Mouse (Mus musculus): ENCODE measurements around the gene Rnaseh2b. TPM values are rescaled to one million over a fixed set of nuclear protein-coding genes. Genes with fewer than 3 reads are reported as not detected.

The Rnaseh2b gene
- polyA plus RNA-seq, 1 experiment: 57.3 TPM

GRCm38 (mm10) chr14:62350890-62351289, 58.5 kb downstream of the Rnaseh2b start:
- H3K4me3 ChIP-seq (replicated peaks; ENCODE audit: control insufficient read depth, low read depth, low read length): no peak overlapping the region
- WGBS: 95% methylated on average over 3 of the region's 3 CpGs
- H3K4me1 ChIP-seq (ENCODE audit: control insufficient read depth, insufficient read depth, low read length): peaks cover 3% of the 10 kb centered on the region
- TF ChIP-seq CTCF (IDR thresholded peaks at IDR 0.05; ENCODE audit: control insufficient read depth, insufficient read depth, low read length): no peak
- TF ChIP-seq POLR2A (IDR thresholded peaks at IDR 0.05; ENCODE audit: borderline replicate concordance, control insufficient read depth, low read depth, low read length): no peak
- no peak overlapping the region for H3K27ac ChIP-seq (ENCODE audit: control insufficient read depth, insufficient read depth, low read depth, low read length, poor library complexity)

- Histone ChIP-seq H3K27ac (ENCODE audit: control insufficient read depth, insufficient read depth, low read depth, low read length, poor library complexity) (no peak overlapping the region), H3K4me1 (ENCODE audit: control insufficient read depth, insufficient read depth, low read length) (peaks cover 3% of the 10 kb centered on the region), H3K4me3 (replicated peaks; ENCODE audit: control insufficient read depth, low read depth, low read length) (no peak overlapping the region)
- TF ChIP-seq CTCF (IDR thresholded peaks at IDR 0.05; ENCODE audit: control insufficient read depth, insufficient read depth, low read length) (no peak), POLR2A (IDR thresholded peaks at IDR 0.05; ENCODE audit: borderline replicate concordance, control insufficient read depth, low read depth, low read length) (no peak)
- 68% methylated on average over 9 of the region's 9 CpGs for WGBS
Measured at GRCm38 (mm10) chr14:62353372-62353771, 61.0 kb downstream of the Rnaseh2b start.

GRCm38 (mm10) chr14:62353793-62354192, 61.4 kb downstream of the Rnaseh2b start:
- 83% methylated on average over 5 of the region's 5 CpGs for WGBS
- peaks cover 3% of the 10 kb centered on the region for H3K4me1 ChIP-seq (ENCODE audit: control insufficient read depth, insufficient read depth, low read length)
- TF ChIP-seq CTCF (IDR thresholded peaks at IDR 0.05; ENCODE audit: control insufficient read depth, insufficient read depth, low read length) (no peak), POLR2A (IDR thresholded peaks at IDR 0.05; ENCODE audit: borderline replicate concordance, control insufficient read depth, low read depth, low read length) (no peak)
- H3K4me3 ChIP-seq (replicated peaks; ENCODE audit: control insufficient read depth, low read depth, low read length): no peak overlapping the region
- H3K27ac ChIP-seq (ENCODE audit: control insufficient read depth, insufficient read depth, low read depth, low read length, poor library complexity): no peak overlapping the region

GRCm38 (mm10) chr14:62355201-62355600, 62.8 kb downstream of the Rnaseh2b start:
- no peak for TF ChIP-seq CTCF (IDR thresholded peaks at IDR 0.05; ENCODE audit: control insufficient read depth, insufficient read depth, low read length)
- no peak for TF ChIP-seq POLR2A (IDR thresholded peaks at IDR 0.05; ENCODE audit: borderline replicate concordance, control insufficient read depth, low read depth, low read length)
- WGBS: 88% methylated on average over 7 of the region's 7 CpGs
- H3K4me1 ChIP-seq (ENCODE audit: control insufficient read depth, insufficient read depth, low read length): peaks cover 3% of the 10 kb centered on the region
- no peak overlapping the region for H3K4me3 ChIP-seq (replicated peaks; ENCODE audit: control insufficient read depth, low read depth, low read length)
- no peak overlapping the region for H3K27ac ChIP-seq (ENCODE audit: control insufficient read depth, insufficient read depth, low read depth, low read length, poor library complexity)

GRCm38 (mm10) chr14:62361263-62361980, 69.0 kb downstream of the Rnaseh2b start:
- H3K27ac ChIP-seq (ENCODE audit: control insufficient read depth, insufficient read depth, low read depth, low read length, poor library complexity): no peak overlapping the region
- H3K4me1 ChIP-seq (ENCODE audit: control insufficient read depth, insufficient read depth, low read length): no peaks in the 10 kb centered on the region
- WGBS: 74% methylated on average over 8 of the region's 8 CpGs
- H3K4me3 ChIP-seq (replicated peaks; ENCODE audit: control insufficient read depth, low read depth, low read length): no peak overlapping the region
- no peak for TF ChIP-seq POLR2A (IDR thresholded peaks at IDR 0.05; ENCODE audit: borderline replicate concordance, control insufficient read depth, low read depth, low read length)
- TF ChIP-seq CTCF (IDR thresholded peaks at IDR 0.05; ENCODE audit: control insufficient read depth, insufficient read depth, low read length): no peak

GRCm38 (mm10) chr14:62363774-62364173, 71.4 kb downstream of the Rnaseh2b start:
- Histone ChIP-seq H3K4me3 (replicated peaks; ENCODE audit: control insufficient read depth, low read depth, low read length) (no peak overlapping the region), H3K27ac (ENCODE audit: control insufficient read depth, insufficient read depth, low read depth, low read length, poor library complexity) (no peak overlapping the region), H3K4me1 (ENCODE audit: control insufficient read depth, insufficient read depth, low read length) (no peaks in the 10 kb centered on the region)
- WGBS: 90% methylated on average over 2 of the region's 2 CpGs
- TF ChIP-seq CTCF (IDR thresholded peaks at IDR 0.05; ENCODE audit: control insufficient read depth, insufficient read depth, low read length) (no peak), POLR2A (IDR thresholded peaks at IDR 0.05; ENCODE audit: borderline replicate concordance, control insufficient read depth, low read depth, low read length) (no peak)

GRCm38 (mm10) chr14:62370819-62371218, 78.4 kb downstream of the Rnaseh2b start:
- 58% methylated on average over 6 of the region's 6 CpGs for WGBS
- no peaks in the 10 kb centered on the region; the same call in 1 of the 2 replicates for H3K4me1 ChIP-seq (ENCODE audit: control insufficient read depth, insufficient read depth, low read length)
- no peak overlapping the region for H3K27ac ChIP-seq (ENCODE audit: control insufficient read depth, insufficient read depth, low read depth, low read length, poor library complexity)
- TF ChIP-seq CTCF (IDR thresholded peaks at IDR 0.05; ENCODE audit: control insufficient read depth, insufficient read depth, low read length) (no peak), POLR2A (IDR thresholded peaks at IDR 0.05; ENCODE audit: borderline replicate concordance, control insufficient read depth, low read depth, low read length) (no peak)
- H3K4me3 ChIP-seq (replicated peaks; ENCODE audit: control insufficient read depth, low read depth, low read length): no peak overlapping the region

- WGBS: 58% methylated on average over 10 of the region's 10 CpGs
- H3K4me3 ChIP-seq (replicated peaks; ENCODE audit: control insufficient read depth, low read depth, low read length): no peak overlapping the region
- H3K4me1 ChIP-seq (ENCODE audit: control insufficient read depth, insufficient read depth, low read length): no peaks in the 10 kb centered on the region; the same call in 1 of the 2 replicates
- TF ChIP-seq CTCF (IDR thresholded peaks at IDR 0.05; ENCODE audit: control insufficient read depth, insufficient read depth, low read length) (no peak), POLR2A (IDR thresholded peaks at IDR 0.05; ENCODE audit: borderline replicate concordance, control insufficient read depth, low read depth, low read length) (no peak)
- H3K27ac ChIP-seq (ENCODE audit: control insufficient read depth, insufficient read depth, low read depth, low read length, poor library complexity): no peak overlapping the region
Measured at GRCm38 (mm10) chr14:62374001-62374400, 81.6 kb downstream of the Rnaseh2b start.

All from bone marrow, adult 2 months (tissue).